Mouse (Mus musculus): ENCODE data around the gene Stx16. TPM values are rescaled to one million over a fixed set of nuclear protein-coding genes. Genes with fewer than 3 reads are reported as not detected.

Gene Stx16
- total and polyA plus RNA-seq, 2 experiments from 2014 or later = 10.5 to 35.4 TPM

- Histone ChIP-seq H3K4me3 (ENCODE audit: low read depth, low read length) (no peak overlapping the region), H3K9ac (replicated peaks; ENCODE audit: low read length, poor library complexity, severe bottlenecking) (no peak overlapping the region), H3K4me1 (ENCODE audit: insufficient read depth, low read length) (no peaks in the 10 kb centered on the region), H3K27me3 (ENCODE audit: insufficient read depth, low read length) (no peaks in the 10 kb centered on the region), H3K9me3 (ENCODE audit: low read length) (no peaks in the 10 kb centered on the region), H3K36me3 (ENCODE audit: insufficient read depth, low read length) (no peaks in the 10 kb centered on the region), H3K4me2 (ENCODE audit: low read depth, low read length, poor library complexity, severe bottlenecking) (no peak overlapping the region), H3K27ac (ENCODE audit: low read depth, low read length) (no peak overlapping the region)
- TF ChIP-seq CTCF (IDR thresholded peaks at IDR 0.05) = no peak
- WGBS = 88% methylated on average over 3 of the region's 3 CpGs
- no peak for DNase-seq (ENCODE audit: low spot score)
- no peak for ATAC-seq (ENCODE audit: low FRiP score)
Observed at GRCm38 (mm10) chr2:174107375-174107774, 31.3 kb downstream of the Stx16 start.

GRCm38 (mm10) chr2:174109991-174110782 lies 34.1 kb downstream of the Stx16 start, which contains the start of gene Npepl1:
TSS of gene Npepl1 (plus strand) at chr2:174110349.
- DNase-seq (ENCODE audit: low spot score) = peak; percentile 63
- Histone ChIP-seq H3K9ac (replicated peaks; ENCODE audit: low read length, poor library complexity, severe bottlenecking) (peak within 1 kb of the TSS; percentile 60), H3K27me3 (ENCODE audit: insufficient read depth, low read length) (no peaks in the 10 kb centered on the region), H3K9me3 (ENCODE audit: low read length) (no peaks in the 10 kb centered on the region), H3K36me3 (ENCODE audit: insufficient read depth, low read length) (no peaks in the 10 kb centered on the region), H3K4me3 (ENCODE audit: low read depth, low read length) (peak within 1 kb of the TSS; percentile 30), H3K27ac (ENCODE audit: low read depth, low read length) (peak within 1 kb of the TSS; percentile 9; the same call in 1 of the 2 replicates), H3K4me2 (ENCODE audit: low read depth, low read length, poor library complexity, severe bottlenecking) (peak within 1 kb of the TSS; percentile 53), H3K4me1 (ENCODE audit: insufficient read depth, low read length) (no peaks in the 10 kb centered on the region)
- ATAC-seq (ENCODE audit: low FRiP score) = peak; percentile 80
- 6% methylated on average over 66 of the region's 90 CpGs for whole genome bisulfite sequencing
- TF ChIP-seq CTCF (IDR thresholded peaks at IDR 0.05) = no peak

- no peak for ATAC-seq (ENCODE audit: low FRiP score)
Observed at GRCm38 (mm10) chr2:174110783-174111549, 34.9 kb downstream of the Stx16 start.

DNA sequence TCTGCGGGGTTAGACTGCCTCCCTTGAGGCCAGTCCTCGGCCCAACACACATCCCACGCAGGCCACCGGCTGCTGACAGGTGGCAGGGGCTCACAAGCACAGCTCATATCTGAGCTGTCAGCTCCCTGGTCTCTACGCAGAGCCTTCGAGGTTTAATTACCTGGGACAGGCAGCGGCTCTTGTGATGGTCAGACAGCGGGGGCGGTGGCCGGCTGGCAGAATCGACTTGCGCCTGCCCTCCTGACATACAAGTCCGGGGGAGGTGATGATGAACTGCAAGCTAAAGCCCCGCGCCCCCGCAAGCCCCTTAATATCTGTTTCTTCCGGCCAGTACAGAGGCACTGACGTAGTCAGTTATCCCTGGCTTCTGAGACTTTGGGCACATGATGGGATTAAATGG lies 36.8 kb downstream of the Stx16 start:
- H3K4me2 ChIP-seq (ENCODE audit: low read depth, low read length, poor library complexity, severe bottlenecking) = no peak overlapping the region
- no peaks in the 10 kb centered on the region for H3K36me3 ChIP-seq (ENCODE audit: insufficient read depth, low read length)
- no peak for ATAC-seq (ENCODE audit: low FRiP score)
- no peak overlapping the region for H3K27ac ChIP-seq (ENCODE audit: low read depth, low read length)
- no peak overlapping the region for H3K4me3 ChIP-seq (ENCODE audit: low read depth, low read length)
- H3K4me1 ChIP-seq (ENCODE audit: insufficient read depth, low read length) = no peaks in the 10 kb centered on the region
- H3K9ac ChIP-seq (replicated peaks; ENCODE audit: low read length, poor library complexity, severe bottlenecking) = no peak overlapping the region
- no peak for TF ChIP-seq CTCF (IDR thresholded peaks at IDR 0.05)
- no peaks in the 10 kb centered on the region for H3K27me3 ChIP-seq (ENCODE audit: insufficient read depth, low read length)
- no peak for DNase-seq (ENCODE audit: low spot score)
- H3K9me3 ChIP-seq (ENCODE audit: low read length) = no peaks in the 10 kb centered on the region
- 88% methylated on average over 18 of the region's 18 CpGs for WGBS

More at GRCm38 (mm10) chr2:174110783-174111549, 34.9 kb downstream of the Stx16 start:
- Histone ChIP-seq H3K4me1 (ENCODE audit: insufficient read depth, low read length) (no peaks in the 10 kb centered on the region), H3K9me3 (ENCODE audit: low read length) (no peaks in the 10 kb centered on the region), H3K4me2 (ENCODE audit: low read depth, low read length, poor library complexity, severe bottlenecking) (peak overlapping the region; percentile 53), H3K36me3 (ENCODE audit: insufficient read depth, low read length) (no peaks in the 10 kb centered on the region), H3K27ac (ENCODE audit: low read depth, low read length) (no peak overlapping the region), H3K27me3 (ENCODE audit: insufficient read depth, low read length) (no peaks in the 10 kb centered on the region), H3K4me3 (ENCODE audit: low read depth, low read length) (peak overlapping the region; percentile 30), H3K9ac (replicated peaks; ENCODE audit: low read length, poor library complexity, severe bottlenecking) (peak overlapping the region; percentile 60)
- no peak for TF ChIP-seq CTCF (IDR thresholded peaks at IDR 0.05)
- WGBS = 61% methylated on average over 33 of the region's 33 CpGs
- DNase-seq (ENCODE audit: low spot score) = no peak

DNA sequence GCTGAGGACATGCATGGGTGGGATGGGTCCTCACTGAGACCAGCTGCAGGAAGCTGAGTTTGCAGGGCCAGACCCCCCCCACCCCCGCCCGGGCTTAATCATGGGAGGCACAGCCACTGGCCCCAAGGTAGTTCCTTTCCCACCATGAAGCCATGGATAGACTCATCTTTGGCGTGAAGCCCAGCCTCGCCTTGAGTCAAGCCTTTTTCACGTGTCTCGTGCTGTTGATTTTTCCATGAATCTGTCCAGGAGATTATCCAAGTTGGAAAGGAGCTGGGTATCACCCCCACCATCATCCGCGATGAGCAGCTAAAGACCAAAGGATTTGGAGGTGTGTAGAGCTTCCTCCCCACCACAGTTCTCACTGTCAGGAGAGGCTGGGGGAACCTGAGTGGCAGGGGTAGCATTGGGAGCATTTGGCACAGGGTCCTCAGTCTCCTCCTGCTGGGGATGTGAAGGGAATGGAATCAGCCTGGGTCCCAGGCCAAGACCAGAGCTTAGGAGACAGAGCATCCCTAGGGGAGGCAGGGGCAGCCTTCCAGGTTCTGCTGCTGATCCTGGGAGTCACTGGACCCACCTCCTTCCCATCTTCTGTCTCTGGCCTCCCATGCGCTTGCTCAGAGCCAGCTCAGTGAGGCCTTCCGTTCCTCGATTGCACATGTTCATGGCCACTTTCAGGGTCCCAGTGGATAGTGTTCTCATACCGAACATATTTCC lies 38.2 kb downstream of the Stx16 start:
- no peak for DNase-seq (ENCODE audit: low spot score)
- no peak for ATAC-seq (ENCODE audit: low FRiP score)

More for the DNA sequence above, 38.2 kb downstream of the Stx16 start:
- Histone ChIP-seq H3K4me3 (ENCODE audit: low read depth, low read length) (no peak overlapping the region), H3K4me2 (ENCODE audit: low read depth, low read length, poor library complexity, severe bottlenecking) (no peak overlapping the region), H3K9ac (replicated peaks; ENCODE audit: low read length, poor library complexity, severe bottlenecking) (no peak overlapping the region), H3K9me3 (ENCODE audit: low read length) (no peaks in the 10 kb centered on the region), H3K4me1 (ENCODE audit: insufficient read depth, low read length) (no peaks in the 10 kb centered on the region), H3K27me3 (ENCODE audit: insufficient read depth, low read length) (no peaks in the 10 kb centered on the region), H3K27ac (ENCODE audit: low read depth, low read length) (no peak overlapping the region), H3K36me3 (ENCODE audit: insufficient read depth, low read length) (no peaks in the 10 kb centered on the region)
- 91% methylated on average over 12 of the region's 12 CpGs for WGBS
- TF ChIP-seq CTCF (IDR thresholded peaks at IDR 0.05) = no peak
